Mouse (Mus musculus) adrenal gland, postnatal 4 days (tissue): ENCODE results near the gene Majin. TPM values are rescaled to one million over a fixed set of nuclear protein-coding genes. Genes with fewer than 3 reads are reported as not detected.

Experiments used
- DNase-seq, 2 experiments: peaks; one replicate each; pipeline ENCODE4 v3.0.0; 2021 to 2022; ENCODE audit warnings: low spot score in 2 of 2, mixed read lengths in 2 of 2
- microRNA-seq: library from miRNA; unstranded; fragments of <30 nt; microRNA quantifications from one replicate; pipeline ENCODE4 v1.2.0, GENCODE M21; 2021
- total RNA-seq, 2 experiments: library from RNA; stranded (reverse); gene quantifications; 2 replicates each; pipeline ENCODE4 v1.2.3; 2021

Majin gene
- total RNA-seq, 2 experiments from 2014 or later = 2.1 to 3.5 TPM

GRCm38 (mm10) chr19:6261379-6261778 lies 77.2 kb downstream of the Majin start:
- no peak for DNase-seq

GRCm38 (mm10) chr19:6262222-6262621 lies 78.0 kb downstream of the Majin start:
- peak in 1 of 2 experiments; percentile 60 for DNase-seq

GRCm38 (mm10) chr19:6262839-6263433 lies 78.7 kb downstream of the Majin start:
- DNase-seq = no peak

GRCm38 (mm10) chr19:6264200-6264599 lies 80.0 kb downstream of the Majin start:
- no peak for DNase-seq

GRCm38 (mm10) chr19:6264945-6265344 lies 80.8 kb downstream of the Majin start:
- no peak for DNase-seq

GRCm38 (mm10) chr19:6265727-6266182 lies 81.6 kb downstream of the Majin start:
- DNase-seq = no peak

- no peak for DNase-seq
Observed at GRCm38 (mm10) chr19:6267306-6268169, 83.3 kb downstream of the Majin start.

- DNase-seq = peak; percentile 74 to 81
Observed at GRCm38 (mm10) chr19:6268170-6268528, 84.0 kb downstream of the Majin start.

GRCm38 (mm10) chr19:6268670-6269132 lies 84.5 kb downstream of the Majin start:
- no peak for DNase-seq

- no peak for DNase-seq
Observed at GRCm38 (mm10) chr19:6269798-6270475, 85.7 kb downstream of the Majin start.

- no peak for DNase-seq
Observed at GRCm38 (mm10) chr19:6270661-6271060, 86.5 kb downstream of the Majin start.

- no peak for DNase-seq
Observed at GRCm38 (mm10) chr19:6271206-6271605, 87.0 kb downstream of the Majin start.

GRCm38 (mm10) chr19:6272053-6272452 lies 87.9 kb downstream of the Majin start:
- no peak for DNase-seq

GRCm38 (mm10) chr19:6272738-6273137 lies 88.5 kb downstream of the Majin start:
- no peak for DNase-seq

- no peak for DNase-seq
Observed at GRCm38 (mm10) chr19:6273592-6273991, 89.4 kb downstream of the Majin start.

Small RNAs within 50 kb of the gene (microRNA-seq; reads per million reads assigned to microRNA genes)
- gene Mir192 (236 reads per million, percentile 57 among the genes with 10 or more reads in this experiment), gene Mir194-2 (65.7 reads per million, percentile 41 among the genes with 10 or more reads in this experiment)

Other genes starting within 250 kb of the Majin start
- 10 to 100 TPM; 35.0 to 37.9 TPM for gene Pola2, start 220.2 kb upstream of the Majin start, total RNA-seq
- gene Slc22a20, start 198.2 kb upstream of the Majin start, total RNA-seq = not detected
- gene Capn1, start 168.5 kb upstream of the Majin start, total RNA-seq = 10 to 100 TPM; 28.5 to 43.9 TPM
- gene Syvn1, start 137.8 kb upstream of the Majin start, total RNA-seq = 10 to 100 TPM; 45.8 to 48.1 TPM
- 10 to 100 TPM; 55.6 to 63.5 TPM for gene Mrpl49, start 126.6 kb upstream of the Majin start, total RNA-seq
- gene Fau, start 126.5 kb upstream of the Majin start, total RNA-seq = 1,000 to 10,000 TPM; 1,446 to 1,549 TPM
- 10 to 100 TPM; 28.0 to 31.0 TPM for gene Znhit2, start 123.2 kb upstream of the Majin start, total RNA-seq
- 10 to 100 TPM; 17.0 to 25.1 TPM for gene Tm7sf2, start 116.0 kb upstream of the Majin start, total RNA-seq
- 10 to 100 TPM; 80.2 to 83.4 TPM for gene Vps51, start 107.2 kb upstream of the Majin start, total RNA-seq
- not detected for gene Tmem262, start 104.4 kb upstream of the Majin start, total RNA-seq
- under 1 TPM in 1 of 2 experiments, not detected in 1; 0.95 TPM for gene Gm28374, start 102.1 kb upstream of the Majin start, total RNA-seq
- 10 to 100 TPM; 49.6 to 52.9 TPM for gene Zfpl1, start 99.4 kb upstream of the Majin start, total RNA-seq
- 10 to 100 TPM; 12.4 to 13.7 TPM for gene Cdca5, start 99.4 kb upstream of the Majin start, total RNA-seq
- under 1 TPM; 0.62 to 0.98 TPM for gene AC131692.1, start 90.0 kb upstream of the Majin start, total RNA-seq
- gene Naaladl1, start 78.6 kb upstream of the Majin start, total RNA-seq = 1 to 10 TPM in 1 of 2 experiments, under 1 TPM in 1; 0.73 to 1.1 TPM
- 10 to 100 TPM; 18.6 TPM for gene Sac3d1, start 65.7 kb upstream of the Majin start, total RNA-seq
- gene Snx15, start 56.1 kb upstream of the Majin start, total RNA-seq = 10 to 100 TPM; 27.1 to 27.7 TPM
- gene Batf2, start 43.4 kb upstream of the Majin start, total RNA-seq = 1 to 10 TPM in 1 of 2 experiments, under 1 TPM in 1; 0.81 to 2.0 TPM
- 10 to 100 TPM; 64.2 to 65.1 TPM for gene Arl2, start 42.8 kb upstream of the Majin start, total RNA-seq
- 10 to 100 TPM; 40.5 to 50.4 TPM for gene Gpha2, start 42.0 kb downstream of the Majin start, total RNA-seq
- 10 to 100 TPM; 68.4 to 71.2 TPM for gene Ppp2r5b, start 51.5 kb downstream of the Majin start, total RNA-seq
- gene Atg2a, start 57.3 kb downstream of the Majin start, total RNA-seq = 10 to 100 TPM; 40.0 to 41.1 TPM
- 10 to 100 TPM; 88.2 to 90.2 TPM for gene Ehd1, start 92.3 kb downstream of the Majin start, total RNA-seq
- 10 to 100 TPM; 18.4 to 20.6 TPM for gene Cdc42bpg, start 122.1 kb downstream of the Majin start, total RNA-seq
- gene Men1, start 150.6 kb downstream of the Majin start, total RNA-seq = 10 to 100 TPM; 44.3 to 47.5 TPM
- 10 to 100 TPM; 61.1 to 62.0 TPM for gene Map4k2, start 156.7 kb downstream of the Majin start, total RNA-seq
- 100 to 1,000 TPM; 270 to 308 TPM for gene Sf1, start 179.3 kb downstream of the Majin start, total RNA-seq
- gene Pygm, start 200.0 kb downstream of the Majin start, total RNA-seq = 100 to 1,000 TPM in 1 of 2 experiments, 10 to 100 TPM in 1; 81.8 to 113 TPM
- gene Rasgrp2, start 215.0 kb downstream of the Majin start, total RNA-seq = 10 to 100 TPM; 48.5 to 55.9 TPM
- 10 to 100 TPM; 17.8 to 18.3 TPM for gene Nrxn2, start 234.3 kb downstream of the Majin start, total RNA-seq